Mouse (Mus musculus) brain, embryonic 18.5 days (tissue): ENCODE measurements around the gene Mat2b.
"Not testable (repeated sequence)": the region's sequence is repeated elsewhere in the genome, so short reads cannot be mapped to it uniquely, and the experiment has no call there.

ENCODE experiments used
- DNase-seq: peaks from one replicate; pipeline ENCODE4 v3.0.0-alpha.2; 2012; ENCODE audit warnings: low read depth, low spot score

Gene Mat2b

GRCm38 (mm10) chr11:40695103-40695502 is at the start of gene Mat2b:
TSS of gene Mat2b (minus strand) at chr11:40695203.
- DNase-seq, result no peak

DNA sequence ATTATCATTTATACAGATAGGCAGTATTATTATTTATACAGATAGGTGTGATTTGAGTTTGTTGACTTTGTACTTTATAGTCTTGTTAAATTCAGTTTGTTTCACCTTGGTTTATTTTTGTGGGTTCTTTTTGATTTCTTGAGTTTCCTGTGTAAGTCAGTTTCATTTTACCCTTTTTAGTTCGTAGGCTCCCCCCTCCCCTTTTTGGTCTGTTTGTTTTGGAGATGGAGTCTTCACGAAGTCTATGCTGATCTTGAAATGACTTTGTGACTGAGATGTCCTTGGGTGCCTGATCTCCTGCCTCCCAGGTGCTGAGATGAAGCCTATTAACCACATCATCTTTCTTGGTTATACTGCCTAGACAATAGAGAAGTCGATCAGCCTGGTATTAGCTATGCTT is 49.3 kb upstream of the Mat2b start:
- DNase-seq, result no peak

GRCm38 (mm10) chr11:40741605-40742262 is 46.7 kb upstream of the Mat2b start:
- no peak for DNase-seq

DNA sequence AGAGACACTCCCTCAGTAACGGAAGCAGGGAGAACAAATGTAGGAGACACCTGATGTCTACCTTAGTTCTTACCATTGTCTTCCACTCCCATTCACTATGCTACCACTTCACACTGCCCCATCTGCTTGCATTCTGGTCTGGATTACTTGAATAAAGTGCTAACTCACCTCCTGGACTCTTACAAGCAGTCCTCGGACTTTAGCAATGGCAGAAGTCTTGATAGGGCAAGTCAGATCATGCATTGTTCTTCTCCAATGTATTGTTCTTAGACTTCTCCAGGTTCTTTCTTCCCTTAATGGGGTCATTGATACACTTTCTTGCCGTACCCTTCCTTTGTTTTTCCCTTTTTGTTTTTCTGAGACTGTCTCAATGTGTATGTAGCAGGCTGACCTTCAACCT is 42.4 kb upstream of the Mat2b start:
- DNase-seq, result no peak

DNA sequence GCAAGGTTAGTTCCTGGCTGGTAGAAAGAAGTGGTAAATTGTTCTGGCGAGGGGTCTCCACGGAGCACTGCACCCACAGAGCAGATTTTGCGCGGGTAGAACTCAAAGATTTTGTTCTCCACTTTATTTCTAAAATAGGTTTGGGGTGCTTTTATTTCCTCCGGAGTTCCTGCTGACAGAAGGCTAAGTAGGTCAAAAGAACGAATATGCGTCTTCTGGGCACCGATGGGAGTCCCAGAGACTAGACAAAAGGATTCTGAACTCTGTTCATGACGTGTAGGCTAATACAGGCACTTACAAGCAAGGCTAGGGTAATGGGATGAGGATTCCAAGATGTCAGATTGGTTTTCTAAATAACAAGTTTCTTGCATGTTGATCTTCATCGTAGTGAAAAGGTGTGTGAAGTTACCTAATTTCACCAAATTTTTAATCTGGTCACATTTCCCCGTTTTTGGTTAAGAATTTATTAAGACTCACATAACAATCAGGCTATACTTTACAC is 39.3 kb upstream of the Mat2b start:
- DNase-seq, result no peak

DNA sequence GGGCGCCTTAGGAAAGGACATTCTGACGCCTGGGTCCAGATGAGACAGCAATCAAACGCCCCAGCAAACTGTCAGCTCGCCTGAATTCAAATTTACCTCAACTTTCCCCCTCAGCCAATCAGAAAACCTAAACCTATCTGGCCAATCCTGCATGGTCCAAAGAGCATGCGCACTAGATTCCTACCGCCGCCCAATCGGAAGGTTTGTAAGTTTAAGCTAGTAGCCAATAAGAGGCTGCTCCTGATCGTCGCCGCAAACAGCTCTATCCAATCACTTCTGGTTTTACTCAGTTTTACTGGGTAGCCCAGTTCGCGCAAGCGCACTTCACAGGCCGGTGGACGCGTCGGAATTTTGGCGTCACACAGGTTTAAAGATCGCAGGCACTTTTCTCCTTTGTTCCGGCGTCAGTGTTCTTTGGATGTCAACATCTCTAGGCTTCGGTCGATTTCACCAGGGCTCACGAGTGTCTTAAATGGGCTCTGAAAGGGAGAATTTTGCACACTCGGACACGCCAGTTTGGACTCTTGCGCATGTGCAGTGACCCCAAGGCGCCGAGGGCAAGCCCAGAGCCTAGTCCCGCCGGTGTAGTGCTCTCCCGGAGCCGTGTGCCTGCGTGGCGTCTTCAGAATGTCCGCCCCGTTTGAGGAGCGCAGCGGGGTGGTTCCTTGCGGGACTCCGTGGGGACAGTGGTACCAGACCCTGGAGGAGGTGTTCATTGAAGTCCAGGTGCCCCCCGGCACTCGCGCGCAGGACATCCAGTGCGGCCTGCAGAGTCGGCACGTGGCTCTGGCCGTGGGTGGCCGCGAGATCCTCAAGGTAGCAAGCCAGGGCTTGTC is 38.6 kb upstream of the Mat2b start, which contains the start of the genes Hmmr and Nudcd2:
Gene Hmmr, minus strand, starts transcription at position 84 of the 836 bp plus-strand sequence.
Gene Nudcd2, plus strand, starts transcription at position 329 of the 836 bp plus-strand sequence.
- DNase-seq, result peak; percentile 95

DNA sequence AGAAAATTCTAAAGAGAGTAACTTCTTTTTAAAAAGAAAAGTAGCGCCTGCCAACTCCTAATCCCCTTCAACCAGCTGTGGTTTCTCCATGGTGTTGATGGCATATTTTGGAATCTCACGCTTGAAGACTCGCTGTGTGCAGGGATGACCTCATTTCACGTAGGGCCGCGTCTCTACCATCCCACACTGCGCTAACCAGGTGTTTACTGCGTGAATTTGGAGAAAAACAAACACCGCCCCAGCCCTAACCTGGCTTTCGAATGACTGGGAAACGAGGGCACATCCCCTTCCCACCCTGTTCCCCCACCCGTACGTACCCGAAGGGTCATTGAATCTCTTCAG is 38.0 kb upstream of the Mat2b start:
- no peak for DNase-seq

DNA sequence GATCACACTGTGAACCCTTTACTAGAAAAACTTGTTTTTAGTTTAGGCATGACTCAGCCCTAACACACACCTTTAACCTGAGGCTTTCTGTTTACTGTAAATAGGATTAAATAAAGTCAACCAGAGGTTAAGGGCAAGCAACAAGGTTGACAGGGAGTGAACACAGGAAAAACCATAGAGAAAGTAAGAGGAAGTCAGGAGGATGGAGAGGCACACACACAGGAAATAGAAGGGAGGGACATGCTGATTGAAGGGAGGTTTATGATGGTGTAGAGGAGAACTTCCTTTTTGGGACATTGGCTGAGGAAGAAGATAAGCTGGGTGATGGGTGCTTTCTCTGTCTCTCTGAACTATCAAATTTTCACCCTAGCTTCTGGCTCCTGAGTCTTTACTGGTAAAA is 23.3 kb upstream of the Mat2b start:
- no peak for DNase-seq

DNA sequence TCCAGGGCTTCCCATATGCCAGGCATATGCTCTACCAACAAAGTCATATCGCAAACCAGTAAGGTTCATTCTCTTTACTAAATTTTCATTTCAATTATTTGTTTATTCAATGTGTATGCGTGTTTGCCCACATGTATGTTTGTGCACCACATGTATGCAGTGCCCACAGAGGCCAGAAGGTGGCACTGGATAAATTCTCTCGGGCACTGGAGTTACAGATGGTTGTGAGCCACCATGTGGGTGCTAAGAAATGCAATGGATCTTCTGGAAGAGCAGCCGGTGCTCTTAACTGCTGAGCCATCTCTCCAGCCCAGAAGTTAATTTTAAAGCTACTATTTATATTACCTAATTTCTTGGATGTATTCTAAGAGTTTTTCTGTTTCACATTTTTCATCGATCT is 20.5 kb upstream of the Mat2b start:
- DNase-seq, result no peak

GRCm38 (mm10) chr11:40713858-40714257 is 18.9 kb upstream of the Mat2b start:
- DNase-seq, result no peak

DNA sequence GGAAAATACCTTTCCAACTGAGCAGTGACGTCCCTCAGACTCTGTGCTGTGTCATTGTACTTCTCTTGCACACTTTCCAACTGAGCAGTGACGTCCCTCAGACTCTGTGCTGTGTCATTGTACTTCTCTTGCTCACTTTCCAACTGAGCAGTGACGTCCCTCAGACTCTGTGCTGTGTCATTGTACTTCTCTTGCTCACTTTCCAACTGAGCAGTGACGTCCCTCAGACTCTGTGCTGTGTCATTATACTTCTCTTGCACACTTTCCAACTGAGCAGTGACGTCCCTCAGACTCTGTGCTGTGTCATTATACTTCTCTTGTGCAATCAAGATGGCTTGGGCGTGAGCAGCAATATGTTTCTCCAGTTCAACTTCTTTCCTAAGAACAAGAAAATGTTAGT is 14.9 kb upstream of the Mat2b start:
- DNase-seq, result not testable (repeated sequence)

DNA sequence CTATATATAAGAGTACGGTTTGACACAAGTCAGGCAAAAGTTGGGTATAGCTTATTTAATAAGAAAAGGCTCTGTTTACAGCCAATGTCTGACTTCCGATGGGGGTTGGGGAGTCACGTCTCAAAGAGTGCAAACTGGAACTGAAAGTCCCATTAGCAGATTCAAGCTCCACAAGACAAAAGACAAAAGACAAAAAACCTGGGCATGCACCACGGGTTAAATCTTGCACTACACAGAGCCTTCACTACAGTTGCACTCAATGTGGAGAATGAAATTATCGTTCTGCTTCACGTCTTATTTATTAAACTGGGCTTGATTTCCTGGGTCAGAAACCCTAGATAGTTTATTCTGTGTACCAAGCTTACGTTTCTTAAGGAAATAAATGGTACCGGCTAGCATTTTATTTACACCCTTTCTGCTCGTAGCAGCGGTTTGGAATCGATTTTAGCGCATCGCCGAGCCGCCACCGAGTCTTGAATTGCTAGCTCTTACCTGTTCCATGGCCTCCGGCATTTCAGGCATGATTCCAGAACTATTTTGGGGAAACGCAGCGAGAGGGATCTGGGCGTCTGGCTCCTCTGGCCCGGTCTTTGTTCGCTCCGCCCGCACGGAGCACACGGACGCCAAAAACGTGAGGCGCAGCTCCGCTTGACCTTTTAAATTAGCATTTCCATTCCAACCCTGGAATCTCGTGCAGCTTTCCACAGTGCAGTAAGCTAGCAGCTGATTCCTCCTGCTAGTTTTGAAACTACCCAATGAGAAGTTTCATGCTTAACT is 504 bp downstream of the Mat2b start:
- DNase-seq, result peak; percentile 47

- DNase-seq, result no peak
These were observed 1.5 kb downstream of the Mat2b start for GRCm38 (mm10) chr11:40693366-40693951.

DNA sequence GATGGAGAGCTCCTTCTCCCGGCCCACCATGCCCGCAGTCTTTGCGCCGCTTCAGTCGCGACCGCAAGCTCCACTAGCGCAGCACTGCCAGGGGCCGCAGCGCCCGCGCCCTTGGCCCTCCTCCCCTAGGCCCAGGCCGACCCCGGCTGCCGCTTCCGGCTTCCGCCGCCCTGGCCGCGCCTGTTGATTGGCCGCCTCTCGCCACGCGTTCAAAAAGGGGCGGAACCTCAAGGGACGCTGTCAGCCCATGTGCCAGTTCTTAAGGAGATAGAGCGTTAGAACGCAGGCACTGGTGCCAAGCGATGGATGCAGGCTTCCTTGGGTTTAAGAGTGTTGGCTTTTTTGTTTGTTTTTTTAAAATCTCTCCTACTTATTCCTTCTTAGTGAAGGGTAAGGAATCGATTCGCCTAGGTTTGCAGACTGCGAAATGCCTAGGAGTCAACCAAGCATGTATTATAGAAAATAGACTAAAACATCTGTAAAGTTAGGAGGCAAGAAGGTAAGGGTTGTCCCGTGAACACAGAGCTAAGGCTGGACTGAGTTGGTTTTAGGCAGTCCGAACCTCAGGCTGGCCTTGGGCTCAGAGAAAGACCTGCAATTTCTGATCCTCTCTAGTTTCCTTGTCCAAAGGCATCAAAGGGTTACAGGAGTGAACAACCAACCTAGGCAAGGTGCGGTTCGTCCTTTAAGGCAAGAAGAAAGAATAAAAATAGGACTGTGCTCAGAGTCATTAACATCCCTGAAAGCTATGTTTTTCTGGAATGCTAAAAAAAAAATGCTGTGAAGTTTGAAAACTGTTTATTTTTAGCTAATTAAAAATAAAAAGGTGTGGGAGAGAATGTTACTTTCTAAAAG is 2.3 kb downstream of the Mat2b start:
- peak; percentile 84 for DNase-seq

GRCm38 (mm10) chr11:40692101-40692509 is 2.9 kb downstream of the Mat2b start:
- DNase-seq, result no peak

DNA sequence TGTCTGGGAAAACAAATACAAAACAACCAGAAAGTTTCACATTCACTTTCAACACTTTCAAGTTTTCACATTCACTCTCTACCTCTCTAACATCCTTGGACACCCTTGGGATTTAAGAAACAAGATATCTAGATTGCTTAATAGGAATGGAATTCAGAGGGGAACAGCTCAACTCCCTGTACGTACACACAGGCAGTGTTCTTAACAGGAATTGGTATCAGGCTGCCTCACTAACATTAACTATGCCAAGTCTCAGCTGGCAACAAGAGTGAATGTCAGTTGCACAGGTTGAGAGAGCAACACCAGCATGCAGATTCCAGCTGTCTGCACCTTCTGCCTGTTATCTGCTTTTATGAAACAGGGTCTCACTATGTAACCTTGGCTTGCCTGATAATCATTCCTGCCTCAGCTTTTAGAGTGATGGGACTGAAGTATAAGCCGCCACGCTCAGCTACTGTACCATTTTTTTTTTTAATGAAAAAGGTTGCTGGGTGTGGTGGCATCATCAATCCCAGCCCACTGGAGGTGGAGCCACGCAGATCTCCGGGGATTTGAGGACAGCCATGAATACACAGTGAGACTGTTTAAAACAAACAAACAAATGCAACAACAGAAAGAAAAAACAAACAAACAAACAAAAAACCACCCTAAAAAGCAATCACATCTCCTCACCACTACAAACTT is 4.4 kb downstream of the Mat2b start:
- no peak for DNase-seq

DNA sequence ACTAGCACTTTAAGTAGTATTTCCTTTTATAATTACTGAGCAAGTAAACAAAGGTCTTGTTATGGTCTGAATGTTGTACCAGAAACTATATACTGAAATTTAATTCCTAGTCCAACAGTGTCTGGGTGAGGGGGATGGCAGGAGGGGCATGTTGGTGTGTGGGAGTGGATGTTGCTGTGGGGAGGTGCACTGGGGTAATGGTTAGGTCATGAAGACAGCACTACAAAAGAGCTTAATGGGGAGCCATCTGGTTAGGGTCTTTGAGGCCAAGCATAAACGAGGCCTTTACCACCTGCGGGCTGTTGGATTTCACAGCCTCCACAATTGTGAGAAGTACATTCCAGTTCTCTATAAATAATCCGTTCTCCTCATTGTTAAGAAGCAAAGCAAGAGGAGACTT is 11.7 kb downstream of the Mat2b start:
- no peak for DNase-seq

- DNase-seq, result no peak
These were observed 12.5 kb downstream of the Mat2b start for GRCm38 (mm10) chr11:40682456-40682855.

GRCm38 (mm10) chr11:40677169-40677568 is 17.8 kb downstream of the Mat2b start:
- no peak for DNase-seq
